Mouse (Mus musculus) kidney, embryonic 16.5 days (tissue): ENCODE measurements around the gene Lmod3. TPM values are rescaled to one million over a fixed set of nuclear protein-coding genes. Genes with fewer than 3 reads are reported as not detected.

Experiments used
- ATAC-seq: fragments of 200-750 bp; cut with Nextera tagmentation; 2 replicates; pipeline ENCODE4 v1.8.0; 2017; ENCODE audit warnings: moderate TSS enrichment; ENCODE audit not compliant: low FRiP score, low TSS enrichment
- H3K27ac ChIP-seq: fragments of 300-500 bp; sonication (generic); 2 replicates; pipeline ENCODE4 v1.5.1; 2014; ENCODE audit warnings: low read length
- H3K27me3 ChIP-seq: fragments of 300-500 bp; sonication (generic); 2 replicates; pipeline ENCODE4 v1.6.1; 2014; ENCODE audit warnings: low read length, control low read depth, mixed read lengths; ENCODE audit not compliant: insufficient read depth
- H3K36me3 ChIP-seq: fragments of 300-500 bp; sonication (generic); 2 replicates; pipeline ENCODE4 v1.6.1; 2014; ENCODE audit warnings: low read length, control low read depth, mixed read lengths; ENCODE audit not compliant: insufficient read depth
- H3K4me1 ChIP-seq: fragments of 300-500 bp; sonication (generic); 2 replicates; pipeline ENCODE4 v1.6.1; 2014; ENCODE audit warnings: low read length, control low read depth, mixed read lengths; ENCODE audit not compliant: insufficient read depth
- H3K4me2 ChIP-seq: fragments of 300-500 bp; sonication (generic); replicated peaks from 2 replicates; pipeline ENCODE4 v1.6.1; 2014; ENCODE audit warnings: low read depth, low read length
- H3K4me3 ChIP-seq: fragments of 300-500 bp; sonication (generic); 2 replicates; pipeline ENCODE4 v1.5.1; 2014; ENCODE audit warnings: mild to moderate bottlenecking, low read length
- H3K9ac ChIP-seq: fragments of 300-500 bp; sonication (generic); replicated peaks from 2 replicates; pipeline ENCODE4 v1.6.1; 2014; ENCODE audit warnings: low read length
- H3K9me3 ChIP-seq: fragments of 300-500 bp; sonication (generic); 2 replicates; pipeline ENCODE4 v1.6.1; 2016; ENCODE audit warnings: low read length, control low read depth
- WGBS: fragments of 180-500 bp; shearing (Covaris S2); extraction: QIAGEN DNeasy Blood & Tissue Kit; methylation state at CpG from one replicate; pipeline ENCODE4 v1.1.7; 2014; 5-methylcytosine and 5-hydroxymethylcytosine counted together
- polyA plus RNA-seq: library from polyadenylated mRNA; unstranded; fragments of >200 nt; fragmentation: Nextera tagmentation; extraction: Ambion mirVana; gene quantifications from 2 replicates; pipeline ENCODE4 v1.2.1, GENCODE M21; 2015

Lmod3 gene
- polyA plus RNA-seq, 1 experiment from 2014 or later: 0.52 TPM

- H3K4me3 ChIP-seq: no peak overlapping the region
- H3K4me2 ChIP-seq: no peak overlapping the region
- 80% methylated on average over 2 of the region's 5 CpGs for WGBS
- peaks cover 12% of the 10 kb centered on the region for H3K4me1 ChIP-seq
- no peaks in the 10 kb centered on the region for H3K36me3 ChIP-seq
- no peaks in the 10 kb centered on the region for H3K27me3 ChIP-seq
- H3K9ac ChIP-seq: no peak overlapping the region
- no peak overlapping the region for H3K27ac ChIP-seq
- no peaks in the 10 kb centered on the region for H3K9me3 ChIP-seq
- no peak for ATAC-seq
These were observed 31.9 kb downstream of the Lmod3 start for GRCm38 (mm10) chr6:97220672-97221071.

DNA sequence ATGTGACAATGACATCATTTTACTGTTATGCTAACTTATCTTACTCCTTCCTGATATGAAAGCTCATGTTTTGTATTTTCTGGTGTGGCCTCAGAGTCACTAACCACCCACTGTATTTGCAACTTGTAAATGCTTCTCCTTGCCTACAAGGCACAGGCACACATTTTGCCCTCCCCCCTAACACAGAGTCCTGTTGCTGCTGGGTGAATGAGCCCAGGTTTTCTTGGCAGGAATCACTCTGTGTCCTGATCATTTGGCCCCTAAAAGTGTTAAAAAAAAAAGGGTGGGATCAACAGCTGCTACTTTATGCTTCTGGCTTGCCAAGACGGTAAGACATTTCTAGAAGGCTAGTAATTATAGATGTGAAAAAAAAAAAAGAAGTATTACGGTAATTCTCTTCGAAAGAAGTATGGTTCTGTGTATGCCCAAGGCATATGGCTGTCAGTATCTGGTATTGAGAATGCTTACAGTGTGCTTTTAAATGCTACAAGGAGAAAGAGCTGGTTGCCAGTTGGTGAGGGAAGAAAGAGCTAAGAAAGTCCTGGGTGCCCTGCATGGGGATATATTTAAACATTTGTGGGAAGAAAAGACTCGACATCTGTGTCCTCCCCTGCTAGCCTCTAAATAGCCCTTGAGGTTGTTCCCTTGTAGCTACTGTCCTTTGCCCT lies 36.3 kb downstream of the Lmod3 start:
- H3K9ac ChIP-seq: no peak overlapping the region
- H3K4me2 ChIP-seq: no peak overlapping the region
- no peak for ATAC-seq
- no peak overlapping the region for H3K27ac ChIP-seq
- H3K27me3 ChIP-seq: no peaks in the 10 kb centered on the region
- peaks cover 10% of the 10 kb centered on the region for H3K4me1 ChIP-seq
- no peak overlapping the region for H3K4me3 ChIP-seq
- no peaks in the 10 kb centered on the region; the same call in 1 of the 2 replicates for H3K36me3 ChIP-seq
- H3K9me3 ChIP-seq: no peaks in the 10 kb centered on the region
- WGBS: 83% methylated on average over 4 of the region's 4 CpGs

DNA sequence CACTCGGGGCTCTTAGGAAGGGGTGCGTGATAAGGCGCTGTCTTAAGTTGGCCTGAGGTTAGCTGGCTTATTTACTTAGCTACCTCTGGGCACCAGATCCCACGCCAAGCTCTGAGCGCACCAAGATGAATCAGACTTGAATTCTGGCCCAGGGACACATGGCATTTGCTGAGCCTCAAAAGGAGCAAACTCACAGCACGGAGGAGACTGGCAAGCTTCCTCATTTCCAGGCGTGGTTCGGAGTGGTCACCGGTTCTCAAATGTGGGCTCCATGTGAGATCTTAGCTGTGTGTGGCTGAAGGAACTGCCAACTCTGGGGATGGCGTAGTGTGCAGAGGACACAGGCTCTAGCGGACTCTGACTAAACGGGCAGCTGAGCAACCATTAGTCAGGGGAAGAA lies 40.6 kb downstream of the Lmod3 start:
- no peaks in the 10 kb centered on the region for H3K27me3 ChIP-seq
- H3K4me3 ChIP-seq: peak overlapping the region; percentile 77
- no peaks in the 10 kb centered on the region; the same call in 1 of the 2 replicates for H3K36me3 ChIP-seq
- no peak for ATAC-seq
- no peaks in the 10 kb centered on the region for H3K9me3 ChIP-seq
- H3K4me1 ChIP-seq: peaks cover 18% of the 10 kb centered on the region
- peak overlapping the region; percentile 79 for H3K4me2 ChIP-seq
- no peak overlapping the region; the same call in 1 of the 2 replicates for H3K27ac ChIP-seq
- peak overlapping the region; percentile 43 for H3K9ac ChIP-seq
- 67% methylated on average over 12 of the region's 12 CpGs for WGBS

GRCm38 (mm10) chr6:97210962-97211601 lies 41.5 kb downstream of the Lmod3 start:
- 2% methylated on average over 22 of the region's 22 CpGs for WGBS
- Histone ChIP-seq H3K9me3 (no peaks in the 10 kb centered on the region), H3K9ac (peak overlapping the region; percentile 83), H3K36me3 (no peaks in the 10 kb centered on the region; the same call in 1 of the 2 replicates), H3K27me3 (no peaks in the 10 kb centered on the region), H3K4me2 (peak overlapping the region; percentile 79), H3K4me1 (peaks cover 18% of the 10 kb centered on the region), H3K4me3 (peak overlapping the region; percentile 77), H3K27ac (peak overlapping the region; percentile 65; the same call in 1 of the 2 replicates)
- ATAC-seq: peak; percentile 77

DNA sequence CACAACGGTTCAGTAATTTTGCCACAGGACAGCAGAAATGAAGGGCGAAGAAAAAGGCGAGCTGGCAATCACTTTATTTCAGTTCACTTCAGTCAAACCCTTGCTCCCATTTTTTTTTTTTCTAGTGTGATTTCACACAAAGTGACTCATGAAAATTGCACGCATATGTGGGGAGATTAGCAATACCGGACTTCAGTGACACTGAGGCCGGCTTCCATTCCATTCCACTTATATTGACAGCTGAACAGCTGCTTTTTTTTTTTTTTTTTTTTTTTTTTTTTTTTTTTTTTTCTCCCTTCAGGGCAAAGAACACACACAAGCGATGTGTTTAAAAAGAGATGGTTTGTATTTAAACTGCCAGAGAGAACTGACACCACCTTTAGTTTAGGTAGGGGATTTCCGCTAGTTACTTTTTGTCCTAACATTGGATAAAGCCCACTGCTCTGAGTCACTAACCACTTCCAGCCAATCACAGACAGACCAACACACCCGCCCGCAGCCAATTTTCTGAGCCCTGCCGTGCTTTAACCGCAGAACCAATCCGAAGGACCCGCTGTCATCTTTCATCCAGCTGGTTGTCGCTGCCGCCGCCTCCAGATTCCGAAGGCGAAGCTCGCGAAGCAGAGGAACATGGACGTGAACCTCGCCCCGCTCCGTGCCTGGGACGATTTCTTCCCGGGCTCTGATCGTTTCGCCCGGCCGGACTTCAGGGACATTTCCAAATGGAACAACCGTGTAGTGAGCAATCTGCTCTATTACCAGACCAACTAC lies 42.2 kb downstream of the Lmod3 start, which contains the start of gene Arl6ip5:
Gene Arl6ip5, plus strand, starts transcription at position 499 of the 771 bp plus-strand sequence.
- H3K4me2 ChIP-seq: peak within 1 kb of the TSS; percentile 79
- 10% methylated on average over 32 of the region's 32 CpGs for WGBS
- ATAC-seq: peak; percentile 79
- no peaks in the 10 kb centered on the region for H3K27me3 ChIP-seq
- H3K27ac ChIP-seq: peak within 1 kb of the TSS; percentile 66
- H3K4me3 ChIP-seq: peak within 1 kb of the TSS; percentile 77
- no peaks in the 10 kb centered on the region for H3K9me3 ChIP-seq
- H3K9ac ChIP-seq: peak within 1 kb of the TSS; percentile 83
- peaks cover 18% of the 10 kb centered on the region for H3K4me1 ChIP-seq
- no peaks in the 10 kb centered on the region; the same call in 1 of the 2 replicates for H3K36me3 ChIP-seq

GRCm38 (mm10) chr6:97209751-97210150 lies 42.8 kb downstream of the Lmod3 start:
- Histone ChIP-seq H3K36me3 (no peaks in the 10 kb centered on the region), H3K9ac (0 out of 2 replicates have a peak overlapping the region, but pooled peaks have one; percentile 25), H3K4me2 (0 out of 2 replicates have a peak overlapping the region, but pooled peaks have one; percentile 79), H3K4me3 (no peak overlapping the region), H3K9me3 (no peaks in the 10 kb centered on the region), H3K27me3 (no peaks in the 10 kb centered on the region), H3K27ac (peak overlapping the region; percentile 66), H3K4me1 (peaks cover 18% of the 10 kb centered on the region)
- WGBS: 80% methylated on average over 4 of the region's 4 CpGs
- no peak for ATAC-seq

DNA sequence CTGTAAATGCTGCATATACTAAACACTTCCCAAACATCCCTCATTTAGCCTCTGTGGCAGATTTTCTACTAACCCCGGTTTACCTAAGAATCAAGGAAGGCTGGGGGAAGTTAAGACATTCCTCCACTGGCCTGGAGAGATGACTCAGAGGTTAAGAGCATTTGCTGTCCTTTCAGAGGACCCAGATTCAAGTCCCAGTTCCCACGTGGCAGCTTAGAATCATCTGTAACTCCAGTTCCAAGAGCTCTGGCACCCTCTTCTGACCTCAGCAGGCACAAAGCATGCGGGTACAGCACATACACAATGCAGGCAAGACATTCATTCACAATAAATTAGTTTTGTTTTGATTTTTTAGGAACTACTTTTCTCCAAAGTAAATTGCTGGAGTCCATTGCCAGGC lies 43.4 kb downstream of the Lmod3 start:
- WGBS: 55% methylated on average over 3 of the region's 3 CpGs
- Histone ChIP-seq H3K4me1 (peaks cover 22% of the 10 kb centered on the region), H3K36me3 (no peaks in the 10 kb centered on the region), H3K9me3 (no peaks in the 10 kb centered on the region), H3K27ac (peak overlapping the region; percentile 66; the same call in 1 of the 2 replicates), H3K27me3 (no peaks in the 10 kb centered on the region), H3K9ac (no peak overlapping the region), H3K4me2 (no peak overlapping the region), H3K4me3 (no peak overlapping the region)
- no peak for ATAC-seq

DNA sequence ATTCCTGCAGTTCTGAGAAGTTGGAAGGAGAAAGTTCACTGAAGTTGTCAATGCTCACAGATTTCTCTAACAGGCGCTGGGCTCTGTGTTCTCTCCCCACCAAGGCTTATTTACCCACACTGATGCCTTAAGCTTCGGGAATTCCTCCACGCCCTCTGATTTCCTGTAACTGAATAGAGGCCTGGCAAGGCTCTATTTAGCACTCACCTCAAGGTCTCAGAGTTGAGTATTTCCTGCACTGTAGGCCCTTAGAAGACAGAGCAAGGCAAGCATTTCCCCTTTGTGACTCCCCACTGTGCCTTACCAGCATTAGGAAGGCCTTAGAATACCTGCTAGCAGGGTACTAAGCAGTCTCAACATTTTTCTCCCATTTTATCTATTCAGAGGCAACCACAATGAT lies 44.2 kb downstream of the Lmod3 start:
- ATAC-seq: no peak
- no peaks in the 10 kb centered on the region for H3K36me3 ChIP-seq
- no peak overlapping the region for H3K4me2 ChIP-seq
- no peaks in the 10 kb centered on the region for H3K27me3 ChIP-seq
- no peak overlapping the region for H3K9ac ChIP-seq
- no peaks in the 10 kb centered on the region for H3K9me3 ChIP-seq
- H3K27ac ChIP-seq: peak overlapping the region; percentile 56; the same call in 1 of the 2 replicates
- H3K4me3 ChIP-seq: no peak overlapping the region
- 37% methylated on average over 3 of the region's 3 CpGs for WGBS
- peaks cover 28% of the 10 kb centered on the region for H3K4me1 ChIP-seq

DNA sequence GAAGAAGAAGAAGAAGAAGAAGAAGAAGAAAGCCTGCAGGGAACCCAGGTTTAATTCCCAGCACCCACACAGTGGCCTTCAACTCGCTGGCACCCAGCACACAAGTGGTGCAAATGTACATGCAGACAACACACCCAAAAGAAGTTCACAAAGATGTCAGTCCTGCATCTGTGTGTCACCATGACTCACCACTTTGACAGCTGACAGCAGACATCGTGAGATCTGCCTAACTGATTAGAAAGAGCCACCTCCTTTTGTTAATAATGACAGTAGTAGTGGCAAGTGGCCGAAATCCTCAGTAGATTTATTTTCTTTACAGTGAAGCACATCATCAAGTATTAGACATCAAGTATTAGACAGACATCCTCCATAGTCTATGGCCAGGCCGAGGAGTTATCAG lies 45.5 kb downstream of the Lmod3 start:
- peaks cover 27% of the 10 kb centered on the region for H3K4me1 ChIP-seq
- H3K4me2 ChIP-seq: no peak overlapping the region
- H3K9ac ChIP-seq: no peak overlapping the region
- 0 out of 2 replicates have a peak, but pooled peaks cover 2% of the 10 kb centered on the region for H3K36me3 ChIP-seq
- no peaks in the 10 kb centered on the region for H3K27me3 ChIP-seq
- no peak for ATAC-seq
- no peaks in the 10 kb centered on the region for H3K9me3 ChIP-seq
- H3K4me3 ChIP-seq: no peak overlapping the region
- 83% methylated on average over 4 of the region's 4 CpGs for WGBS
- no peak overlapping the region for H3K27ac ChIP-seq
